Mouse (Mus musculus) adipocyte (in vitro differentiated cells): Measurements from ENCODE around the gene Plxdc1.

ENCODE experiments used
- DNase-seq: peaks from one replicate; pipeline ENCODE4 v3.0.0-alpha.2; 2016; ENCODE audit warnings: low spot score

The Plxdc1 gene

DNA sequence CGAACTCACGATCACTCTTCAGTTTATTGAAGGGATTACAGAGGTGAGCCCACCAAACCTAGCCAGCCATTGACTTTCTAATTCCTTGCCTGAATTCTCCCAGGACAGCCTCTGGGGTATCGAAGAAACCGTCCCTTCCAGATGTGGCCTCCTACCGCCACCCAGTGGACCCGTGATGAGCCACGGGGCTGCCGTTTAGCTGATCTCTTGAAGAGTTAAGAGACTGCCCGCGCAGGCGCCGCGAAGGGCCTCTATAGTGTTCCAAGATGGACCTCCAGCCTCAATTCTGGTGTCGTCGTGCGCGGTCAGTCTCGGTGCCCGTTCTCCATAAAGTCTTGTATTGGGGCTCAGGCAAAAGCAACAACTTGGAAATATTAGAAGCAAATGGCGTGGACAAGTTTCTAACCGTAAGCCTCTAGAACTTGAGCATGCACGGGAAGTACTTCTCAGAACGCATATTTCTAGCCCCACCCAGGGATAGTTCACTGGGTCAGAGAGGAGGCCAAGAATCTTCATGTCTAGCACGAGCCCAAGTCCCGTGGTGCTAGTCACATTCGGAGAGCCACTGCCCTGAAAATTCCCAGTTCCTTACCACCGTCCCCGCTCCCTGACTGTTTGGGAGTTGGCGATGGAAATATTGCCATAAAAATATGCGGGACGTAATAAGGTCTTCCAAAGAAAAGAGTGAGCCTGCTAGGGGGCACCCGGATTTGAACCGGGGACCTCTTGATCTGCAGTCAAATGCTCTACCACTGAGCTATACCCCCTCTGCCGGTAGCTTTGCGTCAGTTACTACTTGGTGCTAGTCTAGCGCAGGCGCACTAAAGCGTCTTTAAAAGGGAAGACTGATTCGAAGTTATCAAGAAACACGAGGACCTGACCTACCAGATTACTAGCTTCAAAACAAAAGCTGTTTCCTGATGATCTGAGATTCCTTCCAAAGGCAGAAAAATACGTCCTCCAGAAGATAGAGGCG, 1.6 kb upstream of the Plxdc1 start:
- DNase-seq = peak; percentile 97

DNA sequence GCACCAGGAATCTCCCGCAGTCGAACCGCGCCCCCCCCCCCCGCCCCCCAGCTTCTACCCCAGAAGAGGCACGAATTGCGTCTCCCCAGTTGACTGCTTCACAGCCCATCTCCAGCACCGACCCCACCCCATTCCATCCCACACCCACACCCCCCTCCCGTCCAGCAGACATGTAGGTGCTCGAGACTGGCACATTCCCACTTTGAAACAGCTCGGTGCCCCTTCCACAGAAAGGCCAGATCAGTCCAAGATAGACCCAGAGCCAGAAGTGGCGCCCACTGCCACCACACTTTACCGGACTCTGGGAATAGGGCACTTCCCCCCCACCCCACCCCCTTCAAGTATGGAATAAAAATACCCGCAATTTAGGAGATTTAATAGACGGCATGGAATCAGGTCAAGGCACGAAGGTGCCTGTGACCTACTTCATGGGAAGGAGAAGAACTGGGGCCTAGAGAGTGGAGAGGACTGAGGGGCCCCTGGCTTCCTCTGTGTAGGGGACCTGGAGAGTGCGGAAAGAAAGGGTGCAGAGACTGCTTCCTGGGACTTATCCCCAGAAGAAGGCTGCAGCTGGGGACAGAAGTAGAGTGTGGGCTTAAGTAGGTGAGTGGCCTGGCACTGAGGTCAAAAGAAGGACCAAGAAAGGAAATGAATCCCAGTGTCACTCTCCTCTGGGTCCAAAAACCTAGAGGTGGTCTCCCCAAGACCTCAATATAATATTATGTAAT, 658 bp upstream of the Plxdc1 start:
- DNase-seq = no peak

DNA sequence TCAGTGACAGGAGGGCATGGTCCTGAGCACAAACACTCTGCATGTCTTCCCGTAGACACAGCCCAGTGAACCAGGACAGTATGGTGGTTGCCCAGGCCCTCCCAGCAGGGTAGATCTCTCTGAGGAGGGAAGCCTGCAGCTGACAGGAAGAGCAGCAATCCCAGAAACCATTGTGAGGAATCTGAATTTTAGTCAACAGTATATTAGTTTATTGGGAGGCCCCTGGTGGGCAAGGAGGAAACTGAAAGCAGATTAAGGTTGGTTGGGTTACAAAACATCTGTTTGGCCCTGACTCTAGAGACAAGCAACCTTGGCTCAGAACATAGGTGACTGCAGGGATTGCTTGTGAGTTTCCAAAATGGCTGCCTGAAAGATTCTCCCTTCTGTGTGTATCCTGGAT, 2.3 kb downstream of the Plxdc1 start:
- DNase-seq = peak; percentile 28

DNA sequence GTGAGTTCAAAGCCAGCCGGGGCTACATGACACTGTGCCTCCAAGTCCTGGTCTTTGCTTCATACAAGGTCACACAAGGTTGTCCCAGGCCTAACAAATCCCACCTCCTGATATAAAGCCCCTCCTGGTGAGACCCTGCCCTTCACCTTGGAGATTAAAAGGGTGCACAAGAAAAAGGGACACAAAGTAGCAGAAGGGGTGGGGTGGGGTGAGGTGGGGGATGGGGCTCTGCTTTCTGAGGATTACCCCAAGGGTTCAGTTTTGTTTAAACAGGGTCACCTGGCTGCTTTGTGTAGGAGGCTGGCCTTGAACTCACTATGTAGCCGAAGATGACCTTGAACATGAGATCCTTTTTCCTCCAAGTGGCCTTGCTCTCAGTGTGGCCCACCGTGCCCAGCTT, 2.7 kb downstream of the Plxdc1 start:
- no peak for DNase-seq

DNA sequence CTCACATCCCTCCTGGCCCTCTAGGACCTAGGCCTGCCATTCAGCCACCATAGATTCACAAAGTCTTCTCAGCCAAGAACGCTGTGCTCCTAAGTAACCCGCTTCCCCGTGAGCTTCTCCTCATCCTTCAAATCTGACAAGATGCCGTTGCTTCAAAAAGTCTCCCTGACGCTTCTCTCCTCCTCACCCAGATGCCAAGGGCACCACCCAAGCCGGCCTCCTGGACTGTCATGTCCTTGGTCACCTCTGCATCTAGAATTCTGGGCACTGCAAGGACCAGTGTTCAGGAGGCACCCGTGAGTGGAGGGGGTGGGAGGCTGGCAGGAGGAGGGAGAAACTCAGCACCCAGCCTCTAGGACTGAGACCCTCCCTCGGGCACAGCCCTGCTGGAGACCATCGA, 3.5 kb downstream of the Plxdc1 start:
- DNase-seq = no peak

DNA sequence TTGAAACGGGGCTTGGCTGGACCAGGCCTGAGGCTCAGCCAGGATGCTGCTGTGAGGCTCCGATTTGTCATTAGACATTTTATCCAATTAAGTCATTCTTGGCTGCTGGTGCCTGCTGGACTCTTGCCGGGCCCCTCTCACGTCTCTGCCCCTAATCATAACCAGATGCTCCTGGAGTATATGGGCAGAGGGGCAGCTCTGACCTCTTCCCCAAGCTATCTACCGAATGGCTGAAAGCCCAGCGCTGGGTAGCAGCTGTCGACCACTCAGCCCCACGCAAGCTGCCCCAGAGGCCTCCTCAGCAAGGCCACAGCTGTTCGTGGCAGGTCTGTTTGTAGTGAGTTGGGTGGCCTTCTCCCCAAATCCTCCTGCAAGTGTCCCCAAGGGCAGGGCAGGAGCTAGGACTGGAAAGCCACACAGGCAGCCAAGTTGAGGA, 5.7 kb downstream of the Plxdc1 start:
- peak; percentile 35 for DNase-seq

DNA sequence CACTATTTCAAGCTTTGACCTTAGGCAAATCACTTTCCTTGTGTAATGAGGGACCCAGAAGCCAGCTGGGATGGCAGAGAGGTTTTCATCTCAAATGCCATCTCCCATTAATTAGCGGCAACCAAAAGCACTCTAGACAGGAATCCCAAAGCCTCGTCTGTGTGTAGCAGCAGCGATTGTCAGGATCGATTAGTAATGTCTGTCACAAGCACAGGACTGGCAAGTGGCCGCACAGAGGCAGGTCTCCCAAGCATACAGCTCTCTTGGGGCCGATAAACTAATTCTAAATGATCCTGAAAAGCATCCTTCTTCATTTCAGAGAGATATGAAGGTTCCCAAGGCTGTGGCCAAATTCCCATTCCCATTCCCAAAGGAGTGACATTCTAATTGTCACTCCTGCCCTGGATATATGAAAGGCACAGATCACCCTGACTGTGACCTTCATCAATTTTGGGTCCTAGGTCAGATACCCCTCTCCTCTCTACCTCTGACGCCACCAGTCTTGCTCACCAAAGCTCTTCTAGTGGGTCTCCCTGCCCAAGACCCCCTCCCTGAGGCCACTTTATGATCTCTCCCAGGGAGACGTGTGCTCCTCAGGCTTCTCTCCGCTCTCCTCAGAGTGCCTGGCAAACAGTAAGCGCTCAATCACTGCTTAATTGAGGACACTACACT, 6.3 kb downstream of the Plxdc1 start:
- no peak for DNase-seq

DNA sequence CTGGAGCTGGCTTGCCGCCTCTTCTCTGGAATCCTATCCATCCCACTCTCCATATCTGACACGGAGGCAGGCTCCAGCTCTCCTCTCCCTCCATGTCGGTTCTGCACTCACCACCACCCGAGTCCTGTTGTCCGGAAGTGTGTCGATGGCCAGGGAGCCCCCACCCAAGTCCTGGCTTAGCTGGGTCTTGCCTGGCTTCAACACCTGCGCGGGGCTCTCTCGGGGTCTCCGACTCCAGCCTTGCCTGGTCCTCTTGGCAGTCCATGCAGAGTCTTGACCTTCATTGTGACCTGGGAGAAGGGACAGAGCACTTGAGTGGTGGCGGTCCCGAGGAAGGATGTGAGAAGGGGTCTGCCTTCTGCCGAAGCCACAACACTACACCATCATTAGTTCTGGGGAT, 7.9 kb downstream of the Plxdc1 start:
- DNase-seq = no peak

DNA sequence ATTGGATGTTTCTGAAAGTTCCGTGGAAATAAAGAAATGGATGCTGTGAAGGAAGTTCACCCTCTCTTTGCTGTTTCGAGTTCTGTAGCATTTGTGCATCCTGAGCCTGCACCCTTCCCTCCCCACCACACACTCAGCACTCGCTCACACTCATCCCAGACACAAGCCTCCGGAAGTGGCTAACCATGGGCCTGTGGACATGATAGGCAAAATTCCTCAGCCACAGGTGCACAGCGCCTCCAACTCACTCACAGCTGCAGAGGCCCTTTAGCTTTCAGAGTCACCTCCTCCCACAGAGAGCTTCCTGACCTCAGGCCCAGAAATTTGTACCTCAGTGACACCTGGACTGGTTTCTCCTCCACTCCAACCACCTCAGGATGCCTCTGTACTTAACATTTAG, 8.4 kb downstream of the Plxdc1 start:
- no peak for DNase-seq

DNA sequence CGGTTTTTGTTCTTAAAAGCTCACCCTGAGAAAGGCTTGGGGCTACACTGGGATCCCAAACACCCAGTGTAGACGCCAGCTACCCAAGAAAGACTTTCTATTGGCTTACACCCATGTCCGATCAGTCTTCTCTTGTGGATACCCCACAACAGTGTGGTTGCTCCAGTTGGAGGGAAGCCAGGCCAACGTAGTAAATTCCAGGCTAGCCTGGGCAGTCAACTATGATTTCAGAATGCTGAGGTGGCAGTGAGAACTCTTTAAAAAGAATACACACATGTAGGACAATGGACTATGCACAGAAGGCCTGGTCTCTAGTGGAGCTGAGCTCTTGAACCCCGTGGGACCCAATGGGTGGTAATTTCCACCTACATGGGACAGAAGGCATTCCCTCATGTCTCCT, 11.5 kb downstream of the Plxdc1 start:
- no peak for DNase-seq

DNA sequence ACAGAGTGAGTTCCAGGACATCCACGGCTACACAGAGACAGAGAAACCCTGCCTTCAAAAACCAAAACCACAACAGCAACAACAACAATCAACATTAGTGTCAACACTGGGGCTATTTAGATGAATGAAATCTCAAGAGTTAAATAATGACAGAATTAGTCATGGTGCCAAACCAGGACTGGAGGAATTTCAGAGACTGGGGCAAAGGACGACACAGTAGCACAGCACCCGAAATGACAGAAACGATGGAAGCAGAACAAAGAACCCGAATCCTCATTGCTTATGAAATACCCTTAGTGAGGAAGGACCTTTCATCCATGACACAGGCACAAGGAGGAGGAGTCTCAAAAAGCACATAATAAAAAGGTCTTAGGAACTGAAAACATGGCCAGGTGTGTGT, 12.1 kb downstream of the Plxdc1 start:
- no peak for DNase-seq

DNA sequence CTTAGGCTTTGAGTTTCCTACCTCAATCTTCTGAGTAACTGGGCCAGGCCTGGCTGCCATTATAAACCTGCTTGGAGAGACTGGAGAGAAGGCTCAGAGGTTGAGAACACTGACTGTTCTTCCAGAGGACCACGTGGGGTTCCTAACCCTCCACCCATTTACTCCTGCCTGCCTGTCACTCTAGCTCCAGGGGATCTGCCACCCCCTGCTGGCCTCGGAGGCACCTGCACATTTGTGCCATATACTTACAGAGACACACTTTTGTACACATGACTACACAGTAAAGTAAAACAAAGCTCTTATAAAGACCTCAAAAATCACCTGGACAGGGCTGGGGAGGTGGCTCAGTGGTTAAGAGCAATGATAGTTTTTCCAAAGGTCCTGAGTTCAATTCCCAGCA, 13.8 kb downstream of the Plxdc1 start:
- no peak for DNase-seq

DNA sequence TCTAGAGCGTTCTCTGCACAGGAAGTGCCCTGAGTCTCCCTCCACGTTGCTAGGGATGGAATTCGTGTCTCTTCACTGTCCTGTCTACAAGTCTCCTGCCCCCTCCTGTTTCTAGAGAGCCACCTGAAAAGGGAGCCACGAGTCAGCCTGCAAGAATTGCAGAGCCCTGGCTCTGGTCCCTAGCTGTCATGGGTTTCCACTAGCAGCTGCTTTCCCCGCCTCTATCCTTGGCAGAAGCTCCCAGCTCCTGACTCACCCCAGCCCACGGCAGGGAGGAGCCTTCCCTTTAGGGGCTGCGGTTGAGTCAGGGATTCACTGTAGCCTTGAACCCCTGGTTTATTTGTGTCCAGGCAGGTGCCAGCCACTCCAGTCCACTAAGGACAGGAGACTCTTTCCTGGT, 15.0 kb downstream of the Plxdc1 start:
- peak; percentile 87 for DNase-seq

DNA sequence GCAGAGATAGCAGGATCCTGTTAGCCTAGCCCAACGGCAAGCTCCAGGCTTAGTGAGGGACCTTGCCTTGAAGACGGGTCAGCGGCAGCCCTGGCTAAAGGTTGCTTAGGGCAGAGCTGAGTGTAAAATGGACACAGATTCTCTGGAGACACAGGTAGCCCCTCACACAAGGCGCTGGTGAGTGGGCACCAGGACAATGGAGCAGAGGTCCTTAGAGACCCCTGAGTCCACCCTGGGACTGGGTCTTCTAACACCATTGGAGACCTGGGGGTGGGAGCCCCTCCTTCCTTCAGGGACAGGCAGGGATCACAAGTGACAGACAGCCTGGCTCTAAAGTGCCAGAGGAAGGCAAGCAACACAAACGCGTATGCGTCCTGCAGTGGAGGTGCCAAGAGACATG, 15.5 kb downstream of the Plxdc1 start:
- DNase-seq = no peak

DNA sequence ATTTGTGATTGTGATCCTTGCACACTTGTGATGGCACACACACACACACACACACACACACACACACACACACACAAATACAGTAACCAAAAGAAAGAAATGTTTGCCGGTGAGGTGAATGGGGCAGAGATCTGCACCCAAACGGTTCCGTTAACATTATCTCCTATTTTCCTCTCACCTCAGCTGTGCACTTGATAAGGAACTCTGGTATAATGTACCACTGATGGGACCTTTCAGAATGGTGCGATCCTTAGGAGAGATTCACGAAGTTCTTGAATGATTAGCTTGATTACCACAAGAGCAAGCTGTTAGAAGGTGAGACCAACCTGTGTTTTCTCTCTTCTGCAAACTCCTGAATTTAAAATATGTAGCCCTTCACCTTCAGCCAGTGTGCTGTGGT, 17.9 kb downstream of the Plxdc1 start:
- no peak for DNase-seq

DNA sequence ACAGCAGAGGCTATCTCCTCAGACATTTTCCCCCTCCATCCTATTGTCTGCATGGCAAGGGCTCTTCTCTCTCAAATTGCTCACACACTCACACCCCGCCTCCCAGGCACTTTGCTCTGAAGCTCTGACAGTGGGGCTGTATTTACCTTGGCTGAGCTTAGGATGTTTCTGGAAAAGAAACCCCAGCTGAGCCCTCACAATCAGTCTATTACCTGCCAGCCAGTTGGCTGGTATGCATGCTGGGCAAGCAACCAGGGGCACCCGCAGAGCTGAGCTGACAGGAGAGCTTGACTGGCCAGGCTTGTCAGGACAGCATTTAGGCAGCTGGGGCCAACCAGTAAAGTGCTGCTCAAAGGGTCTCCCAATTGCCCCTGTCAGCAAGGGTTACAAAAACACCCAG, 19.1 kb downstream of the Plxdc1 start:
- DNase-seq = peak; percentile 41

DNA sequence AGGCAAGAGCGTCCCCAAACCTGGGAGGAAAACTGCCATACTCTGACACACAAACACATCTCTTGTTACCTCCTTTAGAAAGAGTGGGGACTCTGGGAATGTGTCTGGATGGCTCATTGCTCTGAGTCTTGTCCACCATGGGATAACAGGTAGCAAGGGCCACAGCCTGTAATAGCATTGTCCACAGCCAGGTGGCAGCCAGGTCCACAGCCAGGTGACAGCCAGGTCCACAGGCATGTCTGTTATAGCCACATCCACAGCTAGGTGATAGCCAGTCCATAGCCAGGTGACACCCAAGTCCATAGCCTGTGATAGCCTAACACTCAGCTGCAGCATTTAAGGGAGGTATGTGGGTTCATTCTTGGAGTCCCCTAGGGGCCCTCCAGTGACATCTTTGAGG, 25.3 kb downstream of the Plxdc1 start:
- DNase-seq = no peak

DNA sequence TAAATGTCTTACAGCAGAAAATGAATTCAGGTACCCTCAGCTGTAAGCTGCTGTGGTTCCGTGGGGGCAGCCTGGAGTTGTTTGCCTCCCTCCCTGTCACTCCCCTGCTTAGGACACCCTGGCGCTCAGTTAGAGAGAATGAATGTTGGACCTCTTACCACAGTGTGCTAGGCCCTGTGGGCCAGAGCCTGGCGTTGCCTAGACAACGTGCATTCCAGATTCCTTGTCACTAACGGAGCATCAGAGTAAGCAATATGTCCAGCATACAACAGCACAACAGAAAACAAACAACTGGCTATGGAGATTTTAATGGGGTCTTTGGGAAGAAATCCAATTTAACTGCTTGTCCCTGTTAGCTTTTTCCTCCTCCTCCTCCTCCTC, 27.0 kb downstream of the Plxdc1 start:
- DNase-seq = no peak

DNA sequence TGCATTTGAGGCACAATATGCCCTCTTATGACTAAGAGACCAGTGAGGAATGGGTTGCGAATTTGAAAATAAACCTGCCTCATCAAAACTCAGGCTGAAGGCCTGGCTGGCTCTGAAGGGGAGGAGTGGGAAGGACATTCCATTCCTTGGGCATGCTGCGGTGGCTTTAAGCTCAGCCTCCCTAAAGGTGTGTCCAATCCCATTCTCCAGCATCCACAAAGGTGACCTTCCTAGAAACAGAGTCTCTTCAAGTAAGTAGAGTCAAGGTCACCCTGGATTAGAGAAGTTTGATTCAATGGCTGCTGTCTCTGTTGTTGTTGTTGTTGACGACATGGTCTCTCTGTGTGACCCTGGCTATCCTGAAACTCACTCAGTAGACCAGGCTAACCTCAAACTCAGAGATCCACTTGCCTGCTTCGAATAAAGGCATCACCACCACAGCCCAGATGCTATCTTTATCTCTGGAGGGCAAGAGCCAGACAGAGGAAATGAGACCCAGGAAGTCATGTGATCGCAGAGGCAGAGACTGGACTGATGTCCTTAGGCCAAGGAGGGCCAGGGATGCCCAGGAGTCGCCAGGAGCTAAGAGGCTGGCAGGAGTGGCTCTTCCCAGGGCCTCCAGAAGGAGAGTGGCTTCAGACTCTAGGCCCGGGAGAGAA, 27.5 kb downstream of the Plxdc1 start:
- DNase-seq = no peak

DNA sequence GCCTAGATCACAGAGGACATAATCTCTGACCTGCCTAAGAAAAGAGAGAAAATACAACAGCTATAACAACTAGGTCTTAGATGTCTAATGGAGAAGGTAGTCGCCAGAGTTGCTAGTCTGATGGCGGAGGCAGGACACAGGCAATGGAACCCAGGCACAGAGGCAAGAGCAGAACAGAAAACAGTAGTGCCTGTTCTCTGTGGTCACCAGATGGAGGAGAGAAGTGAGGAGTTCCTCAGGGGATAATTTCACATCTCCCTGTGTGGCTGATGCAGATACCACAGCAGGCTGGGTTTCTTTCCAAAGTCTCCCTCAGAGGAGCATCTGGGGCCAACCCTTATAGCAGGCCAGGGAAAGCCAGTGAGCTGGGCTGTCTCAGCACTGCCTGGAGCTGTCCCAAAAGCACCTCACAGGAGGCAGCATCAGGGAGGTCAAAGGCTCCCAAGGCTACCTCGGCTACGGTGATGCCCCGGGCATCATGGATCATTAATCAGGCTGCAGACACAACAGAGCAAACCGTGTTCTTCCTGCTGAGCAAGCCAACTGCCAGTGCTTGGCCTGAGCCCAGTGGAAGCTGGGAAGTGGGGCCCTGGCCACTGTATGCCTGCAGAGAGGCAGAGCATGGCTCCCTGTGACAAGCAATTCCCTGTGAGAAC, 29.2 kb downstream of the Plxdc1 start:
- DNase-seq = peak; percentile 47

DNA sequence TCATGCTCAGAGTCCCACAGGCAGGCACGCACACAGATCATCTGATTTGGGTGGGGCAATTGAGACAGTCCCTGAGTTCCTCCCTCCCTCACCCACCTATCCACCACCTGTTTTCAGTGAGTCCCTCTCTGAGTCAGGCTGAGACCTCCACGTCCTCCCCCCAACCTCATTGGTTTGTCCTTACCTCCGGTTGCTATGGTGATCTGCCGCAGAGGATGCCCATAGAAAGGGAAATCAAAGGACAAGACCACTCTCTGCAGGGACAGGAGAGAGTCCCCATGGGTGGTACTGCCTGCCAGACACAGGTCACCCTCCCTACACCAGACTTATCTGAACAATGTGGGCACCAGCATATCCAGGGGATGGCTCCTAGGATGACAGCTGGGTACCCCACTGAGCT, 30.3 kb downstream of the Plxdc1 start:
- DNase-seq = no peak
